Mouse (Mus musculus): ENCODE measurements around the gene Cmip.

GRCm38 (mm10) chr8:117373001-117373428, 116.2 kb downstream of the Cmip start:
- TF ChIP-seq POLR2A (IDR thresholded peaks at IDR 0.05; ENCODE audit: insufficient read length, low read depth) (no peak), CEBPB (IDR thresholded peaks at IDR 0.05; ENCODE audit: insufficient read depth, poor library complexity, severe bottlenecking) (peak; percentile 68), MYOD1 (IDR thresholded peaks at IDR 0.05; ENCODE audit: control insufficient read depth in 1 of 3, insufficient read length in 2 of 3, low read depth in 2 of 3) (no peak), USF1 (IDR thresholded peaks at IDR 0.05; ENCODE audit: low read depth) (no peak), TCF3 (IDR thresholded peaks at IDR 0.05; ENCODE audit: insufficient read length, low read depth) (no peak), TCF12 (IDR thresholded peaks at IDR 0.05; ENCODE audit: insufficient read depth, poor library complexity, severe bottlenecking) (no peak), MAX (IDR thresholded peaks at IDR 0.05; ENCODE audit: low read depth) (no peak), REST (IDR thresholded peaks at IDR 0.05; ENCODE audit: insufficient read depth, insufficient read length) (no peak), SRF (IDR thresholded peaks at IDR 0.05; ENCODE audit: control insufficient read depth, insufficient read length, low read depth) (no peak), POLR2AphosphoS2 (IDR thresholded peaks at IDR 0.05; ENCODE audit: insufficient read length, low read depth) (no peak)
